Mouse (Mus musculus) heart, postnatal 0 days (tissue): ENCODE results near the gene Rgma. TPM values are rescaled to one million over a fixed set of nuclear protein-coding genes. Genes with fewer than 3 reads are reported as not detected.

ENCODE experiments used
- ATAC-seq: fragments of 200-750 bp; cut with Nextera tagmentation; 2 replicates; pipeline ENCODE4 v1.8.0; 2017; ENCODE audit warnings: low read depth, moderate number of reproducible peaks, moderate library complexity; ENCODE audit not compliant: insufficient read depth
- DNase-seq: peaks from one replicate; pipeline ENCODE4 v3.0.0-alpha.2; 2016; ENCODE audit warnings: low spot score
- H3K27ac ChIP-seq: fragments of 300-500 bp; sonication (generic); 2 replicates; pipeline ENCODE4 v1.5.1; 2014; ENCODE audit warnings: low read depth, mild to moderate bottlenecking
- H3K27me3 ChIP-seq: fragments of 300-500 bp; sonication (generic); 2 replicates; pipeline ENCODE4 v1.6.1; 2014; ENCODE audit warnings: low read length, mixed read lengths; ENCODE audit not compliant: control insufficient read depth, insufficient read depth
- H3K36me3 ChIP-seq: fragments of 300-500 bp; sonication (generic); replicated peaks from 2 replicates; pipeline ENCODE4 v1.6.1; 2014; ENCODE audit warnings: low read length, mixed read lengths; ENCODE audit not compliant: control insufficient read depth, insufficient read depth
- H3K4me1 ChIP-seq: fragments of 300-500 bp; sonication (generic); 2 replicates; pipeline ENCODE4 v1.6.1; 2014; ENCODE audit warnings: antibody characterized with exemption; ENCODE audit not compliant: control insufficient read depth, insufficient read depth
- H3K4me2 ChIP-seq: fragments of 300-500 bp; sonication (generic); 2 replicates; pipeline ENCODE4 v1.6.1; 2014; ENCODE audit warnings: low read depth, mild to moderate bottlenecking, low read length, moderate library complexity
- H3K4me3 ChIP-seq: fragments of 300-500 bp; sonication (generic); 2 replicates; pipeline ENCODE4 v1.5.1; 2014; ENCODE audit warnings: low read depth, low read length
- H3K9ac ChIP-seq: fragments of 300-500 bp; sonication (generic); replicated peaks from 2 replicates; pipeline ENCODE4 v1.6.1; 2014; ENCODE audit warnings: low read depth, low read length, mixed read lengths
- H3K9me3 ChIP-seq: fragments of 300-500 bp; sonication (generic); replicated peaks from 2 replicates; pipeline ENCODE4 v1.6.1; 2016; ENCODE audit warnings: low read length; ENCODE audit not compliant: control insufficient read depth
- CTCF ChIP-seq: IDR thresholded peaks from 2 replicates; pipeline ENCODE4 v1.5.1; 2016; ENCODE audit warnings: antibody characterized with exemption, control low read depth, low read depth
- EP300 ChIP-seq: IDR thresholded peaks from 2 replicates; pipeline ENCODE4 v1.6.1; 2016; ENCODE audit warnings: antibody characterized with exemption, low read depth
- WGBS: fragments of 180-500 bp; shearing (Covaris S2); extraction: QIAGEN DNeasy Blood & Tissue Kit; methylation state at CpG from one replicate; pipeline ENCODE4 v1.1.7; 2014; 5-methylcytosine and 5-hydroxymethylcytosine counted together
- polyA plus RNA-seq: library from polyadenylated mRNA; unstranded; fragments of >200 nt; fragmentation: Nextera tagmentation; extraction: Ambion mirVana; gene quantifications from 2 replicates; pipeline ENCODE4 v1.2.1, GENCODE M21; 2015
- total RNA-seq: library from RNA; depleted of rRNA; stranded (reverse); fragments of >200 nt; gene quantifications from 2 replicates; pipeline ENCODE4 v1.2.3, GENCODE M21; 2014; ENCODE audit warnings: low replicate concordance

The Rgma gene
- total and polyA plus RNA-seq, 2 experiments from 2014 or later, result 2.7 to 10.2 TPM

DNA sequence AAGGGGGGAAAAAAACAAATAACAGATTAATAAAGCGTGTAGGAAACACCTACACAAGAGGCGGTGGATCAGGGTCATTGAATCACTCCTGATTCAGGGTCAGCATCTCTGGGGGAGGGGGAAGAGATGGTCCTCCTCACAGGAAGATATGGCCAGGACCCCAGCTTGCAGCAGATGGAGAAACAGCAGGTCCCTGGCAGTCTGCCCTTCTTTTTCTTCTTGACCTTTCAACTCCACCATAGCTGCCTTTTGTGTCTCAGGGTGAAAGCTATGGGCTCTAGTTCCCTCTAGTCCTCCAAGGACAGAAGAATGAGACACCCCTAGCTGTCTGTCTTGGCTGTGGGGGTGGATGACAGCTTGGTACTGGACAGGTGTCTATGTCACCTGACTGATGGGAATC is 17.7 kb upstream of the Rgma start:
- Histone ChIP-seq H3K27ac (no peak overlapping the region), H3K9me3 (no peaks in the 10 kb centered on the region), H3K4me3 (no peak overlapping the region), H3K27me3 (no peaks in the 10 kb centered on the region), H3K36me3 (no peaks in the 10 kb centered on the region), H3K9ac (no peak overlapping the region), H3K4me1 (no peaks in the 10 kb centered on the region), H3K4me2 (no peak overlapping the region)
- ATAC-seq (no peak), DNase-seq (no peak)
- TF ChIP-seq CTCF (no peak), EP300 (no peak)
- 83% methylated on average over 2 of the region's 2 CpGs for WGBS

GRCm38 (mm10) chr7:73365511-73365910 is 9.8 kb upstream of the Rgma start:
- no peak overlapping the region for H3K4me3 ChIP-seq
- H3K9ac ChIP-seq, result no peak overlapping the region
- H3K36me3 ChIP-seq, result no peaks in the 10 kb centered on the region
- DNase-seq, result no peak
- H3K4me2 ChIP-seq, result no peak overlapping the region
- no peak for TF ChIP-seq CTCF
- no peak for ATAC-seq
- no peak overlapping the region for H3K27ac ChIP-seq
- WGBS, result 63% methylated on average over 4 of the region's 4 CpGs
- H3K27me3 ChIP-seq, result no peaks in the 10 kb centered on the region
- no peaks in the 10 kb centered on the region for H3K9me3 ChIP-seq
- H3K4me1 ChIP-seq, result no peaks in the 10 kb centered on the region

- Histone ChIP-seq H3K4me3 (no peak overlapping the region), H3K4me1 (no peaks in the 10 kb centered on the region), H3K4me2 (no peak overlapping the region), H3K9me3 (no peaks in the 10 kb centered on the region), H3K27ac (no peak overlapping the region), H3K27me3 (no peaks in the 10 kb centered on the region), H3K9ac (no peak overlapping the region), H3K36me3 (no peaks in the 10 kb centered on the region)
- TF ChIP-seq EP300, result no peak
- TF ChIP-seq CTCF, result no peak
- no peak for DNase-seq
- ATAC-seq, result no peak
- WGBS, result 69% methylated on average over 7 of the region's 7 CpGs
These were observed 9.3 kb upstream of the Rgma start for GRCm38 (mm10) chr7:73365965-73366364.

GRCm38 (mm10) chr7:73367681-73368464 is 7.4 kb upstream of the Rgma start:
- DNase-seq (no peak), ATAC-seq (no peak)
- Histone ChIP-seq H3K27ac (no peak overlapping the region), H3K4me3 (no peak overlapping the region), H3K4me2 (no peak overlapping the region), H3K9ac (no peak overlapping the region), H3K27me3 (peaks cover 4% of the 10 kb centered on the region; the same call in 1 of the 2 replicates), H3K4me1 (0 out of 2 replicates have a peak, but pooled peaks cover 5% of the 10 kb centered on the region), H3K36me3 (no peaks in the 10 kb centered on the region), H3K9me3 (no peaks in the 10 kb centered on the region)
- TF ChIP-seq EP300, result no peak
- TF ChIP-seq CTCF, result no peak
- WGBS, result 83% methylated on average over 10 of the region's 10 CpGs

DNA sequence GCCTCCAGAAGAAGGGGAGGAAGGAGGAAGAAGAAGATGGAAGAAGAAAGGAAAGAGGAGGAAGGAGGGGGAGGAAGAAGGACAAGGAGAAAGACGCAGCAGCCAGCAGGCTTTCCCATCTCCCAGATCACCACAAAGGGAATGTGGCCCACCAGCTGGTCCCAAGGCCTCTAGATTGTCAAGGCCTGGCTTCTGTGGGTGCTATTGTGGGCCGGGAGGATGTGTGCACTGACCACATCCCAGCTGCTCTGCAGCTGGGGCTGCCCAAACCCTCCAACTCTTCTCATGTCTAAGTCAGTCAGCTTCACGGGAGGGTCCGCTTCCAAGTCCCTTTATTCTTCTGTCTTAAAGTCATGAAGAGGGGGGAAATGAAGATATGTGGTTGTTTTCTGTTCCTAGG is 5.3 kb upstream of the Rgma start:
- ATAC-seq (no peak), DNase-seq (no peak)
- H3K36me3 ChIP-seq, result no peaks in the 10 kb centered on the region
- peaks cover 11% of the 10 kb centered on the region for H3K4me1 ChIP-seq
- no peak overlapping the region for H3K4me3 ChIP-seq
- H3K4me2 ChIP-seq, result no peak overlapping the region
- TF ChIP-seq CTCF (no peak), EP300 (no peak)
- no peak overlapping the region for H3K27ac ChIP-seq
- no peaks in the 10 kb centered on the region for H3K9me3 ChIP-seq
- no peak overlapping the region for H3K9ac ChIP-seq
- WGBS, result 79% methylated on average over 4 of the region's 4 CpGs
- peaks cover 8% of the 10 kb centered on the region; the same call in 1 of the 2 replicates for H3K27me3 ChIP-seq
